Mouse (Mus musculus): ENCODE results near the gene Pou3f3. TPM values are rescaled to one million over a fixed set of nuclear protein-coding genes. Genes with fewer than 3 reads are reported as not detected.

Gene Pou3f3
- polyA plus RNA-seq, 1 experiment from 2014 or later = 11.4 TPM

GRCm38 (mm10) chr1:42696371-42697031, 933 bp downstream of the Pou3f3 start:
- Histone ChIP-seq H3K4me3 (peak overlapping the region; percentile 65), H3K36me3 (no peaks in the 10 kb centered on the region), H3K27me3 (peaks cover 82% of the 10 kb centered on the region), H3K27ac (peak overlapping the region; percentile 93), H3K4me2 (peak overlapping the region; percentile 73), H3K4me1 (peaks cover 22% of the 10 kb centered on the region), H3K9ac (peak overlapping the region; percentile 87), H3K9me3 (no peaks in the 10 kb centered on the region)
- no peak for ATAC-seq (ENCODE audit: insufficient number of reproducible peaks, insufficient read depth, low FRiP score, low TSS enrichment, low read depth)
- under 1% methylated on average over 43 of the region's 62 CpGs for WGBS

- no peaks in the 10 kb centered on the region for H3K36me3 ChIP-seq
- H3K4me3 ChIP-seq = peak overlapping the region; percentile 65
- WGBS = under 1% methylated on average over 23 of the region's 58 CpGs
- ATAC-seq (ENCODE audit: insufficient number of reproducible peaks, insufficient read depth, low FRiP score, low TSS enrichment, low read depth) = no peak
- H3K27ac ChIP-seq = peak overlapping the region; percentile 93
- H3K27me3 ChIP-seq = peaks cover 82% of the 10 kb centered on the region
- H3K9ac ChIP-seq = peak overlapping the region; percentile 87
- peaks cover 22% of the 10 kb centered on the region for H3K4me1 ChIP-seq
- H3K4me2 ChIP-seq = peak overlapping the region; percentile 73
- H3K9me3 ChIP-seq = no peaks in the 10 kb centered on the region
Observed at GRCm38 (mm10) chr1:42697321-42697755, 1.8 kb downstream of the Pou3f3 start.

GRCm38 (mm10) chr1:42697756-42698583, 2.4 kb downstream of the Pou3f3 start:
- ATAC-seq (ENCODE audit: insufficient number of reproducible peaks, insufficient read depth, low FRiP score, low TSS enrichment, low read depth) = no peak
- Histone ChIP-seq H3K27ac (peak overlapping the region; percentile 93), H3K27me3 (peaks cover 82% of the 10 kb centered on the region), H3K9ac (peak overlapping the region; percentile 87), H3K4me3 (peak overlapping the region; percentile 65), H3K4me2 (peak overlapping the region; percentile 73), H3K4me1 (peaks cover 22% of the 10 kb centered on the region), H3K36me3 (no peaks in the 10 kb centered on the region), H3K9me3 (no peaks in the 10 kb centered on the region)
- WGBS = under 1% methylated on average over 67 of the region's 80 CpGs

GRCm38 (mm10) chr1:42698584-42699333, 3.2 kb downstream of the Pou3f3 start:
- ATAC-seq (ENCODE audit: insufficient number of reproducible peaks, insufficient read depth, low FRiP score, low TSS enrichment, low read depth) = no peak
- no peaks in the 10 kb centered on the region for H3K36me3 ChIP-seq
- H3K27me3 ChIP-seq = peaks cover 86% of the 10 kb centered on the region
- peak overlapping the region; percentile 87 for H3K9ac ChIP-seq
- H3K4me1 ChIP-seq = peaks cover 26% of the 10 kb centered on the region
- H3K9me3 ChIP-seq = no peaks in the 10 kb centered on the region
- peak overlapping the region; percentile 65 for H3K4me3 ChIP-seq
- H3K4me2 ChIP-seq = peak overlapping the region; percentile 73
- peak overlapping the region; percentile 93 for H3K27ac ChIP-seq
- WGBS = under 1% methylated on average over 38 of the region's 57 CpGs

- Histone ChIP-seq H3K36me3 (no peaks in the 10 kb centered on the region), H3K9me3 (no peaks in the 10 kb centered on the region), H3K4me2 (peak overlapping the region; percentile 73), H3K4me3 (peak overlapping the region; percentile 65), H3K27me3 (peaks cover 87% of the 10 kb centered on the region), H3K4me1 (peaks cover 31% of the 10 kb centered on the region), H3K9ac (peak overlapping the region; percentile 87), H3K27ac (peak overlapping the region; percentile 93)
- no peak for ATAC-seq (ENCODE audit: insufficient number of reproducible peaks, insufficient read depth, low FRiP score, low TSS enrichment, low read depth)
- 2% methylated on average over 19 of the region's 19 CpGs for WGBS
Observed at GRCm38 (mm10) chr1:42699471-42699871, 3.9 kb downstream of the Pou3f3 start.

- Histone ChIP-seq H3K4me1 (peaks cover 31% of the 10 kb centered on the region), H3K36me3 (no peaks in the 10 kb centered on the region), H3K4me3 (peak overlapping the region; percentile 40), H3K9me3 (no peaks in the 10 kb centered on the region), H3K4me2 (peak overlapping the region; percentile 52), H3K27me3 (peaks cover 86% of the 10 kb centered on the region), H3K9ac (peak overlapping the region; percentile 70), H3K27ac (peak overlapping the region; percentile 64)
- 15% methylated on average over 3 of the region's 3 CpGs for WGBS
- ATAC-seq (ENCODE audit: insufficient number of reproducible peaks, insufficient read depth, low FRiP score, low TSS enrichment, low read depth) = no peak
Observed at GRCm38 (mm10) chr1:42700171-42700570, 4.6 kb downstream of the Pou3f3 start.

- Histone ChIP-seq H3K9me3 (no peaks in the 10 kb centered on the region), H3K36me3 (no peaks in the 10 kb centered on the region), H3K27me3 (peaks cover 89% of the 10 kb centered on the region), H3K27ac (peak overlapping the region; percentile 44; the same call in 1 of the 2 replicates), H3K4me2 (peak overlapping the region; percentile 52), H3K9ac (peak overlapping the region; percentile 61), H3K4me3 (peak overlapping the region; percentile 40), H3K4me1 (peaks cover 36% of the 10 kb centered on the region)
- ATAC-seq (ENCODE audit: insufficient number of reproducible peaks, insufficient read depth, low FRiP score, low TSS enrichment, low read depth) = no peak
- WGBS = 17% methylated on average over 1 of the region's 1 CpGs
Observed at GRCm38 (mm10) chr1:42700815-42701214, 5.2 kb downstream of the Pou3f3 start.

- peaks cover 91% of the 10 kb centered on the region for H3K27me3 ChIP-seq
- peak overlapping the region; percentile 40 for H3K4me3 ChIP-seq
- H3K4me1 ChIP-seq = peaks cover 30% of the 10 kb centered on the region
- H3K36me3 ChIP-seq = no peaks in the 10 kb centered on the region
- no peak for ATAC-seq (ENCODE audit: insufficient number of reproducible peaks, insufficient read depth, low FRiP score, low TSS enrichment, low read depth)
- H3K27ac ChIP-seq = no peak overlapping the region
- H3K4me2 ChIP-seq = peak overlapping the region; percentile 52
- WGBS = 20% methylated on average over 5 of the region's 5 CpGs
- H3K9ac ChIP-seq = peak overlapping the region; percentile 62
- no peaks in the 10 kb centered on the region for H3K9me3 ChIP-seq
Observed at GRCm38 (mm10) chr1:42701833-42702611, 6.5 kb downstream of the Pou3f3 start.

GRCm38 (mm10) chr1:42702984-42703383, 7.4 kb downstream of the Pou3f3 start:
- H3K9me3 ChIP-seq = no peaks in the 10 kb centered on the region
- H3K4me3 ChIP-seq = peak overlapping the region; percentile 33
- H3K27ac ChIP-seq = peak overlapping the region; percentile 83; the same call in 1 of the 2 replicates
- peaks cover 22% of the 10 kb centered on the region for H3K4me1 ChIP-seq
- peak overlapping the region; percentile 69 for H3K9ac ChIP-seq
- peaks cover 91% of the 10 kb centered on the region for H3K27me3 ChIP-seq
- H3K36me3 ChIP-seq = no peaks in the 10 kb centered on the region
- peak overlapping the region; percentile 58 for H3K4me2 ChIP-seq
- no peak for ATAC-seq (ENCODE audit: insufficient number of reproducible peaks, insufficient read depth, low FRiP score, low TSS enrichment, low read depth)
- WGBS = 8% methylated on average over 9 of the region's 9 CpGs

- 2% methylated on average over 7 of the region's 7 CpGs for WGBS
- no peaks in the 10 kb centered on the region for H3K36me3 ChIP-seq
- no peaks in the 10 kb centered on the region for H3K9me3 ChIP-seq
- no peak for ATAC-seq (ENCODE audit: insufficient number of reproducible peaks, insufficient read depth, low FRiP score, low TSS enrichment, low read depth)
- H3K4me1 ChIP-seq = peaks cover 19% of the 10 kb centered on the region
- H3K27me3 ChIP-seq = peaks cover 91% of the 10 kb centered on the region
- H3K4me3 ChIP-seq = peak overlapping the region; percentile 33
- H3K4me2 ChIP-seq = peak overlapping the region; percentile 58
- H3K27ac ChIP-seq = peak overlapping the region; percentile 83; the same call in 1 of the 2 replicates
- H3K9ac ChIP-seq = peak overlapping the region; percentile 69
Observed at GRCm38 (mm10) chr1:42703424-42703823, 7.9 kb downstream of the Pou3f3 start.

Data from embryonic facial prominence, embryonic 13.5 days (tissue).